Mouse (Mus musculus): ENCODE data around the gene Gm38655. TPM values are rescaled to one million over a fixed set of nuclear protein-coding genes. Genes with fewer than 3 reads are reported as not detected.

Gene Gm38655
- total RNA-seq (2017) = not detected in 2 replicates

DNA sequence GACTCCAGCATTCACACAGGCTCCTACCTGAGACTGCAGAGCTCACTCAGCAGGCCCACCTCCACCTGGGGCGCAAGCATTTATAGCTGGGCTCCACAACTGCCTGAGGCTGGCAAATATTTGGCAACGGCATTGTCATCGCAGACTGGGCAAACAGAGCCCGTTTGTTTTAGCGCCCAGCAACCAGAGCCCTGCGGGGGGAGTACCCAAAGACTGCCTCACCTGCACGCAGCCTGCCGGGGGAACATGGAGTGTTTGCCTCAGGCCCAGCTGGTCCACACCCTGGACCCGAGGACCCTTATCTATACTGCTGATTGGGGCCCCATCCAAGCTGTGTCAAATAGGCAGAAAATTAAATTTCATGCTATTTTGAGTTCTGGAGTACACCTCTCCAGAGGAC, at the start of gene Gm38655:
Gm38655 (minus strand) TSS at position 61 of the 400 bp plus-strand sequence.
- ATAC-seq (ENCODE audit: extremely low read depth, insufficient number of reproducible peaks, low FRiP score, poor library complexity, severe bottlenecking) = no peak

DNA sequence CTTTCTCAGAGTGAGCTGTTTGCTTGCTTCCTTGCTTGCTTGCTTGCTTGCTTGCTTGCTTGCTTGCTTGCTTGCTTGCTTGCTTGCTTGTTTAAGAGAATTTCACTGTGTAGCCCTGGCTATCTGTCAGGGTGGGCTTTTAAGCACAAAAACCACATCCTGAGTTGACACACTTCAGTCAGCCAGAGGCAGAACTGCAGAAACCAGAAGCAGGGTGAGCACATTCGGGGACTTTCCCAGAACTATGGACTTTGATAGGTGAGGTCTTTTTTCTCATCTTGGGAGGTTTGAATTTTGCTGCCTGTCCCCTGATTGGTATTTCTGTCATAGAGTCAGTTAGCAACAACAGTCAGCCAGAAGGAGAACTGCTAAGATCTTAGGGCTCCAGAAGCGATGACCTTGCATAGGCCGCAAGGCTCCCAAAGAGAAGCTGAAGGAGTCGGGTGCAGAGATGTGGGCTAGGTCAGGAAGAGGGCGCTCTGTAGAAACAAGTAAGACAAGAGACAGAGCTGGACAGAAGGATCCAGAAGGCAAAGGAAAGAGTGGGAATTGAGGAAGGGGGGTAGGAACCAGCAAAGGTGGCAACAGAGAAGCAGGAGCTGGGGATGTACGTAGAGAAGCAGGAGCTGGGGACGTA, 49.4 kb upstream of the Gm38655 start:
- ATAC-seq (ENCODE audit: extremely low read depth, insufficient number of reproducible peaks, low FRiP score, poor library complexity, severe bottlenecking) = peak; percentile 37; the same call in 1 of the 2 replicates

DNA sequence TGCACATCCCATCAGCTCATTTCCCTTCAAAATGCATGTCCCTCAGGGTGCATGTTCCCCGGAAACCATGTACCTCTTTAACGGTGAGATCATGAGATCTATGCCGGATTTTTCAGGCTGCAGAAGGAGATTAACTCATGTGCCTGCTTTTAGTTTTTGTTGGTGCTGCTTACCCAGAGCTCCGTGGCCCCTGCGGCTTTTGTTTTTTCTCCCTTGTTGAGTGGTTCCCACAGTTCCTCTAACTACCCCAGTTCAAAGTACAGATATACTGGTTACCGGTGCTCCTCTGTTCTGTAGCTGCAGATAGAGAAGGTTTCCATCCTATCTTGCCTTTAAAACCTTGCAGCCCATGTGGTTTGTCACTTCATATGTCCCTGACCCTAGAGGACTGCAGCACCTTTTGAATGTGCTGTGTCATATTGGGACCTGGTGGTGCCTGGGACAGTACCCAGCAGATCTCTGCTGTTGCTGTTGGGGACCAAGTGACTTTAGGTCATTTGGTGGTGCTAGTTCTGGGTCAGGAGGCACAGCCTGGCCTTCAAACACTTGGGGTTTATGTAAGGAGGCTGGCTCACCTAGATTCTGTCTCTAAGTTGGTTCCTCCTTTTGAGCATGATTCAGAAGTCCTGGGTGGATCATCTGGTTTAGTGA, 47.8 kb upstream of the Gm38655 start:
- ATAC-seq (ENCODE audit: extremely low read depth, insufficient number of reproducible peaks, low FRiP score, poor library complexity, severe bottlenecking) = no peak

DNA sequence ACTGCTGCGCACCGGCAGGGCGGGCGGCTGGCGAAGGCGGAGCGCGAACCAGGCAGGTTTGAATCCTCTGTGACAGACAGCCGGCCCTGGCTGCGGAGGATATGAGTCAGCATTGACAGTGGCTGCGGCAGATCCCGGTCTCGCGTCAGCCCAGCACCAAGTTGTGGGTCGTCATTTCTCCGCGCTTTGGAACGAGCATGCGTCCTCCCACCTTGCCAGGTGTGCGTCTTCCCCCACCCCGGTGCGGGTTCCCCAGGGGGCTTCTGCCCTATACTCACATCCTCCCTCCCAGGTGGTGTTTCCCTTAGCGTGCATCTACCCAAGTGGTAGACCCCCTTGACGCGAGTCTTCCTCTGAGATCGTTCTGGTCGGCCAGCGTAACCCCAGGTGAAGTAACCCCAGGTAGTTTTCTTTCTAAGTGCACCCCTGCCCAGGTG, 47.3 kb upstream of the Gm38655 start:
- ATAC-seq (ENCODE audit: extremely low read depth, insufficient number of reproducible peaks, low FRiP score, poor library complexity, severe bottlenecking) = peak; percentile 53; the same call in 1 of the 2 replicates

DNA sequence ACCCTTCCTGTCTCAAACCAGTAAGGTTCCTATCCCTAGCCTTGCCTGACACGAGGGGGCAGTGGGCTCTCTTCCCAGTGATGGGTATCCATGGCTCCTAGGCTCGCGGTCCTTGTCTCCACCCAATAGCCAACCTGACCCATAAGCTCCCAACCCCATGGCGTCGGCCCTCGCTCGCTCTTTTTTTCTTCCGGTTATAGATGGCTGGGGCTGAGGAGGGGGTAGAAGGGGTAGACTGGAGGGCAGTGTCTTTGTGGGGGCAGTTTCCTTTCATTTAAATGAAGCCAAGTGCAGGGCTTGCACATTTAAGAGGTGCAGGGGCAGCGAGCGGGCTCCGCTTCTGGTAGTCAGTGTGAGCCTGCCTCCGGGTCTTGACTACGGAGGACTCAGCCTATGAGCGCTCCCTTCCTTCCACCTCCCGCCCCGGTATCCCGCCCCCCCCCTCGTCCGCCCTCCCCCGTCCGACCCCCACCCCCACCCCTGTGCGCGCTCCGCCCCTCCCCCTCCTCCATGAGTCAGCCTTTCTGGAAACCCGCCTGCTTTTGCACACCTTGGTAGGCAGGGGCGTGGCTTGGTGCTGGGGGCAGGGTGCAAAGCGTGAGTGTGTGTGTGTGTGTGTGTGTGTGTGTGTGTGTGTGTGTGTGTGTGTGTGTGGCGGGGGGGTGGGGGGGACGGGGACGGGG, 46.7 kb upstream of the Gm38655 start:
- peak; percentile 42; the same call in 1 of the 2 replicates for ATAC-seq (ENCODE audit: extremely low read depth, insufficient number of reproducible peaks, low FRiP score, poor library complexity, severe bottlenecking)

GRCm38 (mm10) chr17:25220746-25221145, 45.5 kb upstream of the Gm38655 start:
- ATAC-seq (ENCODE audit: extremely low read depth, insufficient number of reproducible peaks, low FRiP score, poor library complexity, severe bottlenecking) = no peak

DNA sequence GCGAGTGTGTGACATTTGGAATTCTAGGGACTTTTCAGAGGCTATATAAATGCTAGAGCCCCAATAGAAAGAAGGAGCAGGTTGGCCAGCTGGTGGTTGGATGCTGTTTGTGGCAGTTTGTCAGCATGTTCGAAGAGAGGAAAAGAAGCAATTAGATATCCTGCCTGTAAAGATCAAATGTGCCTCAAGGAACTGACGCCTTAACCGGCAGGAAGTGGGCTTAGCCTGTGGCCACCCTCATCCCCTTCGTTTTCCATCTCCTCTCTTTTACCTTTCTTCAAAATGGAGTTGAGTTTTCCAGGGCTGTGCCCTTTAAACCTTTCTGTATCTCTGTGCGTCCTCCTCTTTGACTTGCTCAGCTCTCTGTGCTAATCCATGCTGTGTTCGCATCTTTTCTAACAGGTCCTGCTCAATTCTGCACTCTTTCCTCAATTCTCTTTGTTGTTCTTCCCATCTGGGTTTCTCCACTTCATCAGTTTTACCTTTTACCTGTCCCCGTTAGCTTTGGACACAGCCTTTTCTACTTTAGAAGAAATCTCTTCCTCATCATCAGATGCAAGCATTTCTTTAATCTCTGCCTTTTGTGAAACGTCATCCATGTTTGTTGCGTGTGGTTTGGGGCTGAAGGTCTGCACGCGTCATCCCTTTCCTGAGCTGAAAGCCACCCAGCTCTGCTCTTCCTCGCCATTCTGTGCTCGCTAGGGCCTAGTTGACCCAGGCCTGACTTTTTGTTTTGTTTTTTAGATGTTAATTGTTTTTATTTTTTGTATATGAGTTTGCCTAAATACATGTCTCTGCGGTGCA, 44.4 kb upstream of the Gm38655 start:
- ATAC-seq (ENCODE audit: extremely low read depth, insufficient number of reproducible peaks, low FRiP score, poor library complexity, severe bottlenecking) = no peak

DNA sequence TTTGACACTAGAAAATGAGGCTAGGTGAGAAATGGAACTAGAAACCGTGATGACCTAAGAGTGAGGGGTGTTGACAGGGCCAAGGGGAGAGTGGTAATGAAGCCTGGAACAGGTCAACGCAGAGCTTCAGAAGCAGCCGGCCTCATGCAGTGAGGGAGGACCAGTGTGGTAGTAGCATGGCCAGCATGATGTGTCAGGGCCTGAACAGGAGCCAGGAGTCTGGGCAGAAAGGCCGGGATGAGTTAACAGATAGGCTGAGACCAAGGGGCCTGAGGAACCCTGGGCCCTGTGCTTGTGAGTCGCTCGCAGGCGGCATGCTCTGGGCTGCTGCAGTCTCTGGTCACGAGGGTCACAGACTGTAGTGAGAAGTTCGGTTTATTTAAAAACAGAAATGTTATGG, 43.7 kb upstream of the Gm38655 start:
- ATAC-seq (ENCODE audit: extremely low read depth, insufficient number of reproducible peaks, low FRiP score, poor library complexity, severe bottlenecking) = no peak

DNA sequence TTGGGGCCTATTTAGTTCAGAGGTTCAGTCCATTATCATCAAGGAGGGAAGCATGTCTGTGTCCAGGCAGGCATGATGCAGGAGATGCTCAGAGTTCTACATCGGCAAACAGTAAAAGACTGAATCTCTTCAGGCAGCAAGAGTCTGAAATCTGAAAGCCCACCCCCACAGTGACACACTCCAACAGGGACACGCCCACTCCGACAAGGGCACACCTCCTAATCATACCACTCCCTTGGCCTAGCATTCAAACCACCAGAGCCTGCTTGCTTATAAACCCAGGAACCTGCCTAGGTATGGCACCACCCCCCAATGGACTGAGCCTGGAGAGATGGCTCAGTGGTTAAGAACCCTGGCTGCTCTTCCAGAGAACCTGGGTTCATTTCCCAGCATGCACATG, 40.2 kb upstream of the Gm38655 start:
- no peak for ATAC-seq (ENCODE audit: extremely low read depth, insufficient number of reproducible peaks, low FRiP score, poor library complexity, severe bottlenecking)

- ATAC-seq (ENCODE audit: extremely low read depth, insufficient number of reproducible peaks, low FRiP score, poor library complexity, severe bottlenecking) = no peak
Measured at GRCm38 (mm10) chr17:25211705-25212104, 36.4 kb upstream of the Gm38655 start.

- no peak for ATAC-seq (ENCODE audit: extremely low read depth, insufficient number of reproducible peaks, low FRiP score, poor library complexity, severe bottlenecking)
Measured at GRCm38 (mm10) chr17:25210680-25211466, 35.6 kb upstream of the Gm38655 start.

DNA sequence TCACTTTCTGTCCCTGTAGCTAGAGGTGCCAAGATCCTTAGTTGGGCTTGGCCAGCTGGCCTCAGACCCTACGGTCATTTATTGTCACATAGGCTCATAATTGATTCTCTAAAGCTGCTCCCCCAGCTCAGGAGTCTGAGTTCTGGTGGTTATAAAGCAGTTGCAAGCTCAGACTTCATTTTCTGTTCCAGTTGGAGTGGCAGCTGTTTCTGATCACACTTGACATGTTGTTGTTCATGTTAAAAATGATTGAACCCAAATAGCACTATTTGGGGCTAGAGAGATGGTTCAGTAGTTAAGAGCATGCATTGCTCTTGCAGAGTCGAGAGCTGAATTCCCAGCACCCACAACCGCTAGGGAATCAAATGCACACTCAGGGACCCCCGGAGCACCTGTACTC, 34.7 kb upstream of the Gm38655 start:
- no peak for ATAC-seq (ENCODE audit: extremely low read depth, insufficient number of reproducible peaks, low FRiP score, poor library complexity, severe bottlenecking)

DNA sequence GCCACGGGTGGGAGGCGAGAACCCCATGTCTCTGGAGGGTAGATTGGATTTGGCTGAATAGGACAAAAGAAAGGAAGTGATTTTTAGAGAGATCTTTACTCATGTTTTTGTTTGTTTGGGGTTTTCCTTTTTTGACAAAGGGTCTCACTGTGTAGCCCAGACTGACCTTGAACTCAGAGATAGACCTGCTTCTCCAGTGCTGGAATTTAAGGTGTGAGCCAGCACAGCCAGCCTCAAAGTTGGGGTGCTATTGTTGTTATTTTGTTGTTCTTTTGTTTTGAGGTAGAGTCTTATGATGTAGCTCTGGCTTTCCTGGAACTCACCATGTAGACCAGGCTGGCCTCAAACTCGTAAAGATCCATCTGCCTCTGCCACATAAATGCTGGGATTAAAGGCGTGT, 27.1 kb upstream of the Gm38655 start:
- ATAC-seq (ENCODE audit: extremely low read depth, insufficient number of reproducible peaks, low FRiP score, poor library complexity, severe bottlenecking) = no peak

GRCm38 (mm10) chr17:25189091-25189490, 13.8 kb upstream of the Gm38655 start:
- no peak for ATAC-seq (ENCODE audit: extremely low read depth, insufficient number of reproducible peaks, low FRiP score, poor library complexity, severe bottlenecking)

GRCm38 (mm10) chr17:25188150-25189031, 13.1 kb upstream of the Gm38655 start, which contains the start of gene Unkl:
Unkl (plus strand) TSS chr17:25188397.
- no peak for ATAC-seq (ENCODE audit: extremely low read depth, insufficient number of reproducible peaks, low FRiP score, poor library complexity, severe bottlenecking)

DNA sequence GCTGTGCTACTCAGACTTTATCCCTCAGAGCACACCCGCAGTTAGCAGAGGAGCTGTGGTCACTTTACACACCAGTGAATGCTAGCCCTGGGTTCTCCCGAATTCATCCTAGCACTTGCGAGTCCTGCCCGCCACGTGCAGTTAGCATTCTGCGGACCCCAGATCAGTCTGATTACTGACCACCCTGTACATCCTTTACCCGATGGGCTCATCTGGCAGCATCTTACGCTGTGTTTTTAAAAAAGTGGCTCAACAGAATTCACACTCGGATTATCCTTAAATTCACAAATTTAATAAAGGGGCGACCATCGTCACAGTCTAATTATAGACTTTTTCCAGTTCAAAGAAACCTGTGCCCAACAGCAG, 12.5 kb upstream of the Gm38655 start:
- ATAC-seq (ENCODE audit: extremely low read depth, insufficient number of reproducible peaks, low FRiP score, poor library complexity, severe bottlenecking) = no peak

GRCm38 (mm10) chr17:25184961-25185360, 9.7 kb upstream of the Gm38655 start:
- ATAC-seq (ENCODE audit: extremely low read depth, insufficient number of reproducible peaks, low FRiP score, poor library complexity, severe bottlenecking) = no peak

Measured in neutrophil, adult 5-6 weeks (primary cell).